Mouse (Mus musculus): ENCODE measurements around the gene Ptges3.
"Not testable (repeated sequence)": the region's sequence is repeated elsewhere in the genome, so short reads cannot be mapped to it uniquely, and the experiment has no call there.

The Ptges3 gene

DNA sequence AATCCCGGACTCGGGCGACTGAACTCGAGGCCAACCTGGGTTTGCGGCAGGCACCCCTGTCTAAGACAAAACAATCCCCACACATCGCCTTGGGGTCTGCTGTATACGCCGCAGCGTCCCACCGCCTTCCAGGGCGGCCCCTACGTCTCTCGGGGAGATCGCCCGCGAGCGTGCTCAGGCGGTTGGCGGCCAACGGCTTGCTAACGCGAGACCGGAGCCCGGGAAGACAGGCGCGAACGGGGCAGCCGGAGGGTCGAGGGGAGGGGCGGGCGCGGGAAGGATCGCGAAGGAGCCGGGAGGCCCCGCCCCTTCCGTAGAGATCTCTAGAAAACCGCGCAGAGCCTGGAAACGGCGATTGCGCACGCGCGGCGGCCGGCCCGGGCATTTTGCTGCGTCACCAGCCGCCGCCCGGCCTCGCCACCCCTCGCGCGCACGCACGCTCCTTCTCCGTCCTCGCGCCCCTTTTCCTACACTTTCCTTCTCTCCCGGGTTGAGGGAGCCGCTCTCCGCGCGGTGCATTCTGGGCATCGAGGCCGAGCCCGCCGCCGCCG lies at the start of gene Ptges3:
Ptges3 (plus strand) TSS at position 354 of the 551 bp plus-strand sequence.
- DNase-seq (ENCODE audit: low read depth, low spot score), result peak; percentile 95

DNA sequence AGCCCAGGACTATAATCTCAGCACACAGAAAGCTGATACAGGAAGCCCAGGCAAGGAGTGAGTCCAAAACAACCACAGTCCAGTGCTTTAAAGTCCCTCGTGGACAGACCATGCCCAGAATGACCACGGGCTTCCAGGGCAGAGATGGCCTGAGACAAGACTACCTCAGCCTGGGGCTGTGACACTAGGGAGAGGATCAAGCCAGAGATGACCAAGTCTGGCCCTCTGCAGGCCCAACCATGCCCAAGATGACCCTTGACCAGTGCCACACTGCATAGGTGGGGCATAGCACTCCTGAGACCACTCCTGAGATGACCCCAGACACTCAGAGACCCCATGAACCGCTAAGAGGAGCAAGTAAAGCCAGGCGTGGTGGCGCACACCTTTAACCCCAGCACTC lies 49.0 kb upstream of the Ptges3 start:
- DNase-seq (ENCODE audit: low read depth, low spot score), result no peak

DNA sequence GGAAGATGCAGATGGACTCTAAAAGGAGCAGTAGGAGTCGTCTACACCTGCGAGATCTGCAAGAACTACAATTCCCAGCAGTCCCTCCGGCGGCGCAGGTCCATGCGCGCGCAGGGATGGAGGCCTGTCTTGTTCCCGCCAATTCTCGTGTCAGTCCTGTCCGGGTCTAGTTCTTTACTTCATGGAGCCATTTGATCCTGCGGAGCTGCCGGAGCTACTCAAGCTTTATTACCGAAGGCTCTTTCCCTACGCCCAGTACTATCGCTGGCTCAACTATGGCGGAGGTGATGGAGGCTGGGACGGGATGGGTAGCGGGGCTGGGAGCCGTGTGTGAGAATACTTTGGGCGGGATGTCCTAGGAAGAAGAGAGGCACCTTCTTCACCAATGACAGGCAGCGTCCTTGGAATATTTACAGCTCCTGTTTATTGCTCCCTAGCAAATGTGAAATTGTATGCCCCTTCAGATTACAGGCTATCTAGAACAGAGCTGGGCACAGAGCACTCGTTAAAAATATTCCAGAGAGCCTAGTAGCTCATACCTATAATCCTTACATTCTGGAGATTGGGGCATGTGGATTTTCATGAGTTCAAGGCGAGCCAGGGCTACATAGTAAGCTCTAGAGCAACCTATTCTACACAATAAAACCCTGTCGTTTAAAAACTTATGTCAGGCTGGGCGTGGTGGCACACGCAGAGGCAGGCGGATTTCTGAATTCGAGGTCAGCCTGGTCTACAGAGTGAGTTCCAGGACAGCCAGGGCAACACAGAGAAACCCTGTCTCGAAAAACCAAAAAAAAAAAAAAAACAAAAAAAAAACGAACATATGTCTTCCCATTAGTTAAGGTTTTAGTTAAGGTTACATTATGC lies 43.5 kb upstream of the Ptges3 start, which contains the start of gene Prim1:
Prim1 (plus strand) TSS at position 101 of the 867 bp plus-strand sequence.
- DNase-seq (ENCODE audit: low read depth, low spot score), result peak; percentile 84

DNA sequence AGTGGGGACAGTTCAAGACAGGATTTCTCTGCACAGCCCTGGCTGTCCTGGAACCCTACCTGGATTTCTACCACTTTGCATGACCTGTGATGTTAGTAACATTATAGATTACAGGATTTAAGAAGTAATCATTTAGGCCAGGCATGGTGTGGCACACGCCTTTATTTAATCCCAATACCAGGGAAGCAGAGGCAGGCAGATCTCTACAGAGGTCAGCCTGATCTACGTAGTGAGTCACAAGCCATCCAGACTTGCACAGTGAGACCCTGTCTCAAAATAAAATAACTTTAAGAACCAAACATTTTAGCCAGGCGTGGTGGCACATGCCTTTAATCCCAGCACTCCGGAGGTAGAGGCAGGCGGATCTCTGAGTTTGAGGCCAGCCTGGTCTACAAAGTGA lies 36.6 kb upstream of the Ptges3 start:
- no peak for DNase-seq (ENCODE audit: low read depth, low spot score)

DNA sequence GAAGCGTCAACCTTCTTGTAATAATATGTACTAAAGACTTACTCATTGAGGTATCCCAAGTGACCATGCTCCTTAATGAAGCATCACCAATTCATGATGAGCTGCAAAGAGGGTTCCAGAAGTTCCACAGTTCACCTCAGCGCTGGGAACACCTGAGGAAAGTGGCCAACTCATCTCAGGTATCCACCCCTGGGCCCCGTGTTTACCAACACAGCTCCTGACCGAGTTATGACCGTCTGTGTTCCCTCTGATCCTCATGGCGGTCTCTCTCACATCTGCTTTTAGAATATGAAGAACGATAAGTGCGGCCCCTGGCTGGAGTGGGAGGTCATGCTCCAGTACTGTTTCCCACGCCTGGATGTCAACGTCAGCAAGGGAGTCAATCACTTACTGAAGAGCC lies 35.3 kb upstream of the Ptges3 start:
- DNase-seq (ENCODE audit: low read depth, low spot score), result no peak

DNA sequence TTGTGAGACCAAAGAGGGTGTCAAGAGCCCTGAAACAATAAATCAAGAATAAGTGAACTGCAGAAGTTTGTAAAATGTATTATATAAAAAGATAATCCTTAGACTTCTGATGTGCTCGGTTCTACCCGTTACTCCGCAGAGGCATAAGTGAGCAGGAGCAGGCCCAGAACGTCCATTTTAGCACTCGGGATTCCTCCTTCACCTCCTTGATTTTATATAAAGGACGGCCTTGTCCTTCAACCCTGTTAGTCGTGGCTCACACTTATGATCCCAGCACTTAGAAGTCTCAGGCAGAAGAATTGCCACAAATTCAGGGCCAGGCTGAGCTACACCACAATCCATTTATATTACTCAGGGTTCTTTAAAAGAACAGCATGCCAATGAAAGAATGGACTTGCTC lies 28.8 kb upstream of the Ptges3 start:
- no peak for DNase-seq (ENCODE audit: low read depth, low spot score)

DNA sequence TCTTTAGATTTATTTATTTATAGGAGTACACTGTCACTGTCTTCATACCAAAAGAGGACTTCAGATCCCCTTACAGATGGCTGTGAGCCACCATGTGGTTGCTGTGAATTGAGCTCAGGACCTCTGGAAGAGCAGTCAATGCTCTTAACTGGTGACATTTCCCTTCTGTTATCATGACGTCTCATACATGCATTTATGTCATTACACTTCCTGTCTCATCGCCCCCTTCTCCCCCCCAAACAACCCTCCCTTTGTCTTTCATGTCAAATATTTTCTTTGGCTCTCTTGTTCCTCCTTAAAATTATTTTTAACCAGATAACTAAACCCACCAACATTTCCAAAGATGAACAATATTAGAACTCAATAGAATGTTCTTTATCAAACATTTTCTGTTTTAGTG lies 27.9 kb upstream of the Ptges3 start:
- no peak for DNase-seq (ENCODE audit: low read depth, low spot score)

DNA sequence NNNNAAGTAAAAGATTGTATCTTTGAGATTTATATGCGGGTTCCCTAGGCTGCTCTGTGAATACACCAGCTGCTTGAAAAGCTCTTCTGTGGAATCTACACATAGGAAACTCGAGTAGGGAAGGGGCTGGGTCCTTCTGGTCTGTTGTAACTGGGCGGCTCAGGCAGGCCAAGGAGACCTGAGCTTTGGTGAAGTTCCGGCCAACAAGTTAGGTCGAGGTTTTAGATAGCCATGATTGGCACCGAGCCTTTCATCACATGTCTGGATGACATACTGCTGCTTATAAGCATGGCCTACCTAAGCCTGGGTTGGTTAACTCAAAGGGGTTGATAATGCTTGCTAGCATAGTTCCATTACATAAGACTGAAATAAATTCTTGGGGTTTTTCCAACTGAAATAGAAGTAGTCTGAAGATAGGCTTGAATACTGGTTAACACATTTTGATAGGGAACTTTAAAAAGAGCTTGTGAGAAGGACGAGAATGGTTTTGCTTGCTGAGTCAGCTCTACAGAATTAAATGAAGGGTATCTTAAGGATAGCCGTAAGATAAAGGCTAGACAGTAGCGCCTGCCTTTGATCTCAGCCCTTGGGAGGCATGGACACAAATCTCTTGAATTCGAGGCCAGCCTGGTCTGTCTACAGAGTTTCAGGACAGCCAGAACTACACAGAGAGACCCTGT lies 21.9 kb upstream of the Ptges3 start:
- peak; percentile 30 for DNase-seq (ENCODE audit: low read depth, low spot score)

DNA sequence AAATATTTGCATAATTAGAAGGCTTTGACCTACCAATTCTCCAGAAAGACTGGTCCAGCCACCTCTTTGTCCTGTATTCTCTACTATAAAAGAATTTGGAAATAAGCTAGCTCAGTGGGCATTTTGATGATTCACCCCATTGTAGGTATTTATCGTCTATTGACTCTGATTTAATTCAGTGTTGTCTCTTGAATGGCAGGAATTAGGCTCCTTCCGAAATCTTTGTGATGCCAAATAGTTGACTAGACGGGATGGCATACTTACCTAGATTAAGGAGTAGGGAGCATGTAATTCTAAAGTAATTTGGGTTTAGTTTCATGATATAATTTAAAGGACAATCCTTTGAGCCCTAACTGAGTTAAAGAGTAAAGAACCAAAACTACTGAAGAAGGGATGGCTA lies 20.8 kb upstream of the Ptges3 start:
- no peak for DNase-seq (ENCODE audit: low read depth, low spot score)

DNA sequence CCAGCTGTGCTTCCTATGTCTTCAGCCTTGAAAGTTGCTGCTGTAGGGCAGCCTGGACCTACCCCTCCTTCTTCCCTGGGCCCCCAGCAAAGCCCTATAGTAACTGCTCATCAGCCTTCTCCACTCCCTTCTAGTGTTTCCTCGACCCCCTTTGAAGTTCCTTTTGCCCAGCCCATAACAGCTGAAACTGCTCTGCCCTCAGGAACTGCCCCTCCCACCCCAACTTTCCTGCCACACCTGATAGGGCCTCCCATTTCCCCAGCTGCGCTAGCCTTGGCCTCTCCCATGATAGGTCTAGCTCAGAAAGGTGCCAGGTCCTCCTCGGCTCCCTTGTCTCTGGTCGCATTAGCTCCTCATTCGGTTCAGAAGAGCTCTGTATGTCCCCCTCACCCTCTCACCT lies 19.6 kb upstream of the Ptges3 start:
- no peak for DNase-seq (ENCODE audit: low read depth, low spot score)

DNA sequence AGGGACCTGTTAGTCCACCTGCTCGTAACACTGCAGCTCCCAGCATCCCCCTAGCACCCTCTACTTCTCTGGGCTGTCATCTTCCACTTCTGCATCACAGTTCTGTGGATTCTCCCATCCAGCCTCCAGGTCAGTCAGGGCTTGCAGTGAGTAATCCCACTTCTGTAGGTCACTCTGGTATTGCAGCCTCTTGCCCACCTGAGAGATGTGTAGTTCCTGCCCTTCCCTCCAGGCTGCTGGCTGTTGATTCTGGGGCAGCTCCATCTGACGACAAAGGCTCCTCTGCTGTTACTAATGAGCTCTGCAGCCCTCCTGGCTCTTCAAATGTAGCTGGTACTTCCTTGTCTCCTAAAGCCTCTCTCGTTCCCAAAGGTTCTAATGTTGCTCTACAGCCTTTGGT lies 18.9 kb upstream of the Ptges3 start:
- no peak for DNase-seq (ENCODE audit: low read depth, low spot score)

DNA sequence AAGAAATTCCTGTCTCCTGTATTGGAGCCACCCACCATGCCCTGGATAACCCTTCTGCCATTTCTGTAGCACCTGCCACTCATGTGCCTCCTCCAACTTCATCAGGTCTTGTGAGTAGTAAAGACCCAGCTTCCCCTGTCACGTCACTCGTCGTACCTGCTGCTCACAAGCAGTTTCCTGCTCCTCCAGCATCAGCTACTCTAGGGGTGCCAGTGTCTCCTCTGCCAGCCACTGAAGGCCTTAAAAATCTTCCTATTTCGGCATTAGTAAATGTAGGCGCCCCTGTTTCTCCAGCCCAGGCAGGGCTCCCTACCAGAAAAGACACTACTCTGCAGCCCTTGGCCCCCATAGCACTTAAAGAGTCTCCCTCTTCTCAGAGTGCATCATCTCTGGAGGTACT lies 18.5 kb upstream of the Ptges3 start:
- DNase-seq (ENCODE audit: low read depth, low spot score), result no peak

DNA sequence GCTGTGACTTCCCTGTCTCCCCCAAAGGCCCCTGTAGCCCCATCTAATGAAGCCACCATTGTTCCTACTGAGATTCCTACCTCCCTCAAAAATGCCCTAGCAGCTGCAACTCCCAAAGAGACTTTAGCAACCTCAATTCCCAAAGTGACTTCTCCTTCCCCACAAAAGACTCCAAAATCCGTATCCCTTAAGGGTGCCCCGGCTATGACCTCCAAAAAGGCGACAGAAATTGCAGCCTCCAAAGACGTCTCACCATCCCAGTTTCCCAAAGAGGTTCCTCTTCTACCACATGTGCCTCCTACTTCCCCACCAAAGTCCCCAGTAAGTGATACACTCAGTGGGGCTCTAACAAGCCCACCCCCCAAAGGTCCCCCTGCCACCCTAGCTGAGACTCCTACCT lies 17.1 kb upstream of the Ptges3 start:
- no peak for DNase-seq (ENCODE audit: low read depth, low spot score)

DNA sequence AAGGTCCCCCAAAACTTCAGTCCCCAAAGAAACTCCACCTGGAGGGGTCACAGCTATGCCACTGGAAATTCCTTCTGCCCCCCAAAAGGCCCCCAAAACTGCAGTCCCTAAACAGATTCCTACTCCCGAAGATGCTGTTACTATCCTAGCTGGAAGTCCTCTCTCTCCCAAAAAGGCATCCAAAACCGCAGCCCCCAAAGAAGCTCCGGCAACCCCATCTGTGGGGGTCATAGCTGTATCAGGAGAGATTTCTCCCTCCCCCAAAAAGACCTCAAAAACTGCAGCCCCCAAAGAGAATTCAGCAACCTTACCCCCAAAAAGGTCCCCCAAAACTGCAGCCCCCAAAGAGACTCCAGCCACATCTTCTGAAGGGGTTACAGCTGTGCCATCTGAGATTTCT lies 16.3 kb upstream of the Ptges3 start:
- no peak for DNase-seq (ENCODE audit: low read depth, low spot score)

DNA sequence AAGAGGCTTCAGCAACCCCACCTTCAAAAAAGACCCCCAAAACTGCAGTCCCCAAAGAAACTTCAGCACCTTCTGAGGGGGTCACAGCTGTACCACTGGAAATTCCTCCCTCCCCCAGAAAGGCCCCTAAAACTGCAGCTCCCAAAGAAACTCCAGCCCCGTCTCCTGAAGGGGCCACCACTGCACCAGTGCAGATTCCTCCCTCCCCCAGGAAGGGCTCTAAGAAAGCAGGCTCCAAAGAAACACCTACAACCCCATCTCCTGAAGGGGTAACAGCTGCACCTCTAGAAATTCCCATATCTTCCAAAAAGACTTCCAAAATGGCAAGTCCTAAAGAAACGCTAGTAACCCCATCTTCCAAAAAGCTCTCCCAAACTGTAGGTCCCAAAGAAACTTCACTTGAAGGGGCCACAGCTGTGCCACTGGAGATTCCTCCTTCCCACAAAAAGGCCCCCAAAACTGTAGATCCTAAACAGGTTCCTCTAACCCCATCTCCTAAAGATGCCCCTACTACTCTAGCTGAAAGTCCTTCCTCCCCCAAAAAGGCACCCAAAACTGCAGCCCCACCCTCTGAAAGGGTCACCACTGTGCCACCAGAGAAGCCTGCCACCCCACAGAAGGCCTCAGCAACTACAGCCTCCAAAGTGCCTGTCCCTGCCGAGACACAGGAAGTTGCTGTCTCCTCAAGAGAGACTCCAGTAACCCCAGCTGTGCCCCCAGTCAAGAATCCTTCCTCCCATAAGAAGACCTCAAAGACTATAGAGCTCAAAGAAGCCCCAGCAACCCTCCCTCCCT lies 15.5 kb upstream of the Ptges3 start:
- DNase-seq (ENCODE audit: low read depth, low spot score), result no peak

DNA sequence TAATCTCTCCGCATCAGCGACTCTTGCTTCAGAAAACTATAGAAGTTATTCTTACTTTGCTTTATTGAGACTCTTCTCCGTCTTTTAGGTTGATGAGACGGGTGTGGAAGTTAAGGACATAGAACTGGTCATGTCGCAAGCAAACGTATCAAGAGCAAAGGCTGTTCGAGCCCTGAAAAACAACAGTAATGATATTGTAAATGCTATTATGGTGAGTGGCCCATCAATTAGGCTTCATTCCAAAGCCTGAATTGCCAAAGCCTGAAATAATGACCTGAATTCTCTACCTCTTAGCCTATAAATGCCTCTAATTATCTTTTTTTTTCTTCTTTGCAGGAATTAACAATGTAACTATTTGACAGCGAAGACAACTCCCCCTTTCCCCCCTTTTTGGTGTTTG lies 10.6 kb upstream of the Ptges3 start:
- no peak for DNase-seq (ENCODE audit: low read depth, low spot score)

DNA sequence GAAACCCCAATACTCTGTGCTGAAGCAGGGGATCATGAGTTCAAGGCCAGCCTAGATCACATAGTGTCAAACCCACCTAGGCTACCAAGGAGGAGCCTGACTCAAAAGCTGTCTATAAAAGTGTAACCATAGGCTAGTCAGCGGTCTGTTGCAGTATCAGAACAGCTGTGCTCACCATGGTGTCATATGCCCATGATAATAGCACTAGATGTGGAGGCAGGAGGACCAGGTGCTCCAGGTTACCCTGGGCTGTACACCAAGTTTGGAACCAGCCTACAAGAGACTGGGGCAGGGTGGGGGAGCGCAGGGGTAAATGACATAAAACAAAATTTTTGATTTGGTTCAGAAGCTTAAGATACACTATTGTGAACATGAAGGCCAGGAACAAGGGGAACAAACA lies 9.0 kb upstream of the Ptges3 start:
- no peak for DNase-seq (ENCODE audit: low read depth, low spot score)

DNA sequence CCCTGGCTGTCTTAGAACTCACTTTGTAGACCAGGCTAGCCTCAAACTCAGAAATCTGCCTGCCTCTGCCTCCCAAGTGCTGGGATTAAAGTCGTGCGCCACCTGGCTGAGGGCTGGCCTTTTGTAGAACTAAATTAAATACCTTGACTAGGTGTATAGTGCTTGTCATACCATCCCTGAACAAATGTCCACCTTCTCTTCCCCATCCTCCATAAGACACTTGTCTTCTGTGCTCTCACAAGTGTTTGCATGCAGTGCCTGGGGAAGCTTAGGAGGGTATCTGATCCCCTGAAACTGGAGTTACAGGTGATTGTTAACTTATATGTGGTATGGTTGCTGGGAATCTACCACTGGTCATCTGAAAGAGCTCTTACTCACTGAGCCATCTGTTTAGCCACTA lies 8.4 kb upstream of the Ptges3 start:
- DNase-seq (ENCODE audit: low read depth, low spot score), result no peak

DNA sequence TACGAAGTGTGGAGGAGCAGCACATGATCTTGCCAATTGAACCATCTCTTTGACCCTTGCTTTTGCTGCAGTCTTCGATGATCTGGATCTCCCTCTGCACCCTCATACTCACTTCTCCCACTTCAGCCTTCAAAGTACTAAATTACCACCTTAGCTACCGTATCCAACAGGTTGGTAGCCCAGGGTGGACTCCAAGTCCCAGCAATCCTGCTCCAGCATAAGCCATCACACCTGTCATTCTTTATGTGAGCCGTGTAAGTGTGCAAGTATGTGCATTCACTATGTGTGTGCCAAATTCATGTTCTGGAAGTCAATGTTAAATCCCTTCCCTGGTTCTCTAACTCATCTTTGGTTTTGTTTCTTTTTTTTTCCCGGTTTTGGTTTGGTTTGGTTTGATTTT lies 7.2 kb upstream of the Ptges3 start:
- no peak for DNase-seq (ENCODE audit: low read depth, low spot score)

DNA sequence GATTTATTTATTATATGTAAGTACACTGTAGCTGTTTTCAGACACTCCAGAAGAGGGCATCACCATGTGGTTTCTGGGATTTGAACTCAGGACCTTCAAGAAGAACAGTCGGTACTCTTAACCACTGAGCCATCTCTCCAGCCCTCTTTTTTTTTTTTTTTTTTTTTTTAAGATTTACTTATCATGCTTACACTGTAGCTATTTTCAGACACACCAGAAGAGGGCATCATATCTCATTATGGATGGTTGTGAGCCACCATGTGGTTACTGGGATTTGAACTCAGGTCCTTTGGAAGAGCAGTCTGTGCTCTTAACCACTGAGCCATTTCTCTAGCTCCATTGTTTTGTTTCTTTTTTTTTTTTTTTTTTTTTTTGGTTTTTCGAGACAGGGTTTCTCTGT lies 6.6 kb upstream of the Ptges3 start:
- DNase-seq (ENCODE audit: low read depth, low spot score), result not testable (repeated sequence)

DNA sequence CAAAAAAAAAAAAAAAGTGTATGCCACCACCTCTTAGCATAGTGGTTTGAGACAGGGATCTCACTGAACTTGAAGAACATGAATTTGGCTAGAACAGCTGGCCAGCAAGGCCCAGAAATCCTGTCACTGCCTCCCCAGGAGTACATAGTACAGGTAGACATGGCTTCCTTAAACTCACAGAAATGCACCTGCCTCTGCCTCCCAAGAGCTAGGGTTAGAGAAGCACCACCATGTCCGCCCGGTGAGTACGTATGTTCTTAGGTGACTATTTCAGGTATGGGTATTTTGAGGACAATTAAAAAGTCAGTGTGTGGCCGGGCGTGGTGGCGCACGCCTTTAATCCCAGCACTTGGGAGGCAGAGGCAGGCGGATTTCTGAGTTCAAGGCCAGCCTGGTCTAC lies 5.8 kb upstream of the Ptges3 start:
- no peak for DNase-seq (ENCODE audit: low read depth, low spot score)

DNA sequence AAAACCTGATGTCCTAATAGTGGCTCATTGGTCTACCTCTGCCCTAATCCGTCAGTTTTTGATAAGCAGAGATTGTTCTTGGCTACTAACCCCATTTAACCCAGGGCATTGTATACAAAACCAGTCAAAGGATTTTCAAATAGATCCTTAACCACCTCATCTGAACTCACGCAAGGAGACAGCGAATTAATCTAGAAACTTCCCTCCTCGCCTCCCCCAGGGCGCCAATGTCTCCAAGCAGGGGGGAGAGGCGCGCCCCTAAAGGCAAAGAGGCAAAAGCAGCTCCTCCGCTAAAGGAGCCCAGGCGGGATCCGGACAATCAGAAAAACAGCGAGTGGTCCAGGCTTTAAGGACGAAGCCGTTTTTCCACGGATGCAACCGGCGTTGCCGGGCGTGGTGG lies 570 bp upstream of the Ptges3 start:
- no peak for DNase-seq (ENCODE audit: low read depth, low spot score)
